Mouse (Mus musculus) cortical plate, adult 2 months (tissue): ENCODE results near the gene Kctd17.

ENCODE experiments used
- CTCF ChIP-seq: fragments of 200-500 bp; IDR thresholded peaks from 2 replicates; pipeline ENCODE4 v1.5.1; 2011; ENCODE audit warnings: mild to moderate bottlenecking, control low read depth, low read length; ENCODE audit not compliant: insufficient read depth; ENCODE audit errors: extremely low read depth
- POLR2A ChIP-seq: fragments of 200-500 bp; IDR thresholded peaks from 2 replicates; pipeline ENCODE4 v1.6.1; 2011; ENCODE audit warnings: mild to moderate bottlenecking, low read length, control low read depth; ENCODE audit not compliant: insufficient read depth; ENCODE audit errors: extremely low read depth

- TF ChIP-seq CTCF (no peak), POLR2A (no peak)
Measured at GRCm38 (mm10) chr15:78403896-78404295, 24.5 kb upstream of the Kctd17 start.
